Mouse (Mus musculus) bone marrow, adult 2 months (tissue): ENCODE measurements around the gene Zfc3h1.

Source experiments
- CTCF ChIP-seq: fragments of 200-500 bp; IDR thresholded peaks from 2 replicates; pipeline ENCODE4 v1.5.1; 2011; ENCODE audit warnings: low read length, control low read depth; ENCODE audit not compliant: control insufficient read depth, insufficient read depth
- POLR2A ChIP-seq: fragments of 200-500 bp; IDR thresholded peaks from 2 replicates; pipeline ENCODE4 v1.6.1; 2011; ENCODE audit warnings: low read depth, mild to moderate bottlenecking, control low read depth, low read length, borderline replicate concordance; ENCODE audit not compliant: control insufficient read depth

DNA sequence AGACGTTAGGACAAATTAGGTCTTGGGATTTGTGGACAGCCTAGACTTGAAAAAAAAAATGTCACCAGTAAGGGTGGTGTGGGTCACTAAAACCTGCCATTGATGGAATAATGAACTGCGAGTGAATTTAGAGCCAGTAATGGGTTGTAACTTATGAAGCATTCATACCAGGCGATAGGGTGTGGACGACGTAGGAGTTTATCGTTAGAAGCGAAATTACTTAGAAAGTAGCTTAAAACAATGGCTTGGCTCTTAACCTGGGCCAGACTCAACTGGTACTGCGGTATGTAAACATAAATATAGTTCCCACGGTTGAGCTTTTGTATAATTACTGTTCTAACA is 22.2 kb upstream of the Zfc3h1 start:
- TF ChIP-seq CTCF: no peak
- TF ChIP-seq POLR2A: no peak
